Mouse (Mus musculus) mesoderm, embryonic 11.5 days (tissue): ENCODE results near the gene Ntn5.
A peak's percentile ranks its signal among the peaks of the same experiment; 100 is the strongest.

Experiments
- DNase-seq: peaks from one replicate; pipeline ENCODE4 v3.0.0-alpha.2; 2012; ENCODE audit warnings: low read depth, low spot score

Gene Ntn5

GRCm38 (mm10) chr7:45697894-45698293, 14.1 kb downstream of the Ntn5 start:
- no peak for DNase-seq

GRCm38 (mm10) chr7:45699523-45700141, 15.8 kb downstream of the Ntn5 start, which contains the start of gene Car11:
Car11 (plus strand) TSS chr7:45699843.
- no peak for DNase-seq

GRCm38 (mm10) chr7:45700301-45701015, 16.6 kb downstream of the Ntn5 start:
- peak; percentile 82 for DNase-seq

GRCm38 (mm10) chr7:45701072-45701471, 17.2 kb downstream of the Ntn5 start:
- DNase-seq = no peak

GRCm38 (mm10) chr7:45701607-45702006, 17.8 kb downstream of the Ntn5 start:
- no peak for DNase-seq

GRCm38 (mm10) chr7:45702316-45702715, 18.5 kb downstream of the Ntn5 start:
- no peak for DNase-seq

- DNase-seq = no peak
These were observed 19.1 kb downstream of the Ntn5 start for GRCm38 (mm10) chr7:45702809-45703520.

- no peak for DNase-seq
These were observed 19.8 kb downstream of the Ntn5 start for GRCm38 (mm10) chr7:45703521-45704033.

GRCm38 (mm10) chr7:45704046-45704559, 20.3 kb downstream of the Ntn5 start:
- DNase-seq = peak; percentile 87

- DNase-seq = peak; percentile 99
These were observed 21.1 kb downstream of the Ntn5 start, which contains the start of gene Dbp for GRCm38 (mm10) chr7:45704730-45705442. Dbp (plus strand) TSS chr7:45705088.

- peak; percentile 41 for DNase-seq
These were observed 21.6 kb downstream of the Ntn5 start for GRCm38 (mm10) chr7:45705443-45705864.

- DNase-seq = peak; percentile 63
These were observed 22.1 kb downstream of the Ntn5 start for GRCm38 (mm10) chr7:45705873-45706281.

GRCm38 (mm10) chr7:45706721-45707241, 23.0 kb downstream of the Ntn5 start:
- peak; percentile 75 for DNase-seq

- peak; percentile 94 for DNase-seq
These were observed 23.6 kb downstream of the Ntn5 start for GRCm38 (mm10) chr7:45707375-45707967.

- no peak for DNase-seq
These were observed 24.5 kb downstream of the Ntn5 start for GRCm38 (mm10) chr7:45708221-45708761.

GRCm38 (mm10) chr7:45709036-45709435, 25.2 kb downstream of the Ntn5 start:
- DNase-seq = peak; percentile 80

- no peak for DNase-seq
These were observed 26.0 kb downstream of the Ntn5 start for GRCm38 (mm10) chr7:45709677-45710355.

- DNase-seq = no peak
These were observed 26.8 kb downstream of the Ntn5 start for GRCm38 (mm10) chr7:45710477-45711191.
